Mouse (Mus musculus) bone marrow macrophage, adult 2 months (primary cell): Measurements from ENCODE around the gene 9330159F19Rik.

Source experiments
- CTCF ChIP-seq: IDR thresholded peaks from 2 replicates; pipeline ENCODE4 v1.5.1; 2012; ENCODE audit warnings: low read depth, mild to moderate bottlenecking, low read length, moderate library complexity
- POLR2A ChIP-seq: IDR thresholded peaks from 2 replicates; pipeline ENCODE4 v1.6.1; 2012; ENCODE audit warnings: mild to moderate bottlenecking, low read depth, low read length, borderline replicate concordance

GRCm38 (mm10) chr10:29196811-29197210 is 14.6 kb upstream of the 9330159F19Rik start:
- TF ChIP-seq CTCF (no peak), POLR2A (no peak)
